Mouse (Mus musculus) frontal cortex, postnatal 14 days (tissue): ENCODE data around the gene Hs3st5.

Source experiments
- DNase-seq, 2 experiments: peaks; one replicate each; pipeline ENCODE4 v3.0.0; 2022; ENCODE audit warnings: low spot score in 2 of 2

Hs3st5 gene

GRCm38 (mm10) chr10:36800925-36801482 is 294.4 kb downstream of the Hs3st5 start:
- DNase-seq, result no peak

- DNase-seq, result no peak
These were observed 297.1 kb downstream of the Hs3st5 start for GRCm38 (mm10) chr10:36803705-36804104.

GRCm38 (mm10) chr10:36805265-36805664 is 298.7 kb downstream of the Hs3st5 start:
- DNase-seq, result no peak

- DNase-seq, result no peak
These were observed 299.2 kb downstream of the Hs3st5 start for GRCm38 (mm10) chr10:36805788-36806187.

- no peak for DNase-seq
These were observed 300.4 kb downstream of the Hs3st5 start for GRCm38 (mm10) chr10:36807007-36807406.

- no peak for DNase-seq
These were observed 312.3 kb downstream of the Hs3st5 start for GRCm38 (mm10) chr10:36818867-36819266.

- no peak for DNase-seq
These were observed 322.5 kb downstream of the Hs3st5 start for GRCm38 (mm10) chr10:36829079-36829478.

GRCm38 (mm10) chr10:36832204-36832603 is 325.6 kb downstream of the Hs3st5 start:
- DNase-seq, result no peak

- peak in 1 of 2 experiments; percentile 23 for DNase-seq
These were observed 327.6 kb downstream of the Hs3st5 start for GRCm38 (mm10) chr10:36834224-36834623.

GRCm38 (mm10) chr10:36835836-36836516 is 329.4 kb downstream of the Hs3st5 start:
- DNase-seq, result no peak

GRCm38 (mm10) chr10:36850231-36850630 is 343.6 kb downstream of the Hs3st5 start:
- DNase-seq, result no peak

- no peak for DNase-seq
These were observed 355.7 kb downstream of the Hs3st5 start for GRCm38 (mm10) chr10:36862127-36862895.
